Mouse (Mus musculus): ENCODE data around the gene Rhoh. TPM values are rescaled to one million over a fixed set of nuclear protein-coding genes. Genes with fewer than 3 reads are reported as not detected.

Rhoh gene
- polyA plus RNA-seq, 1 experiment from 2014 or later: 1.6 TPM

- ATAC-seq (ENCODE audit: insufficient read depth, low FRiP score, low read depth): no peak
- H3K4me3 ChIP-seq (replicated peaks): no peak overlapping the region
- no peaks in the 10 kb centered on the region for H3K36me3 ChIP-seq
- no peaks in the 10 kb centered on the region for H3K4me1 ChIP-seq
- no peak overlapping the region for H3K27ac ChIP-seq
- no peak overlapping the region for H3K4me2 ChIP-seq
- no peak overlapping the region for H3K9ac ChIP-seq
- no peaks in the 10 kb centered on the region for H3K27me3 ChIP-seq (replicated peaks)
- H3K9me3 ChIP-seq: no peaks in the 10 kb centered on the region
- WGBS: 81% methylated on average over 12 of the region's 12 CpGs
These were observed 58.3 kb downstream of the Rhoh start for GRCm38 (mm10) chr5:65919326-65919725.

DNA sequence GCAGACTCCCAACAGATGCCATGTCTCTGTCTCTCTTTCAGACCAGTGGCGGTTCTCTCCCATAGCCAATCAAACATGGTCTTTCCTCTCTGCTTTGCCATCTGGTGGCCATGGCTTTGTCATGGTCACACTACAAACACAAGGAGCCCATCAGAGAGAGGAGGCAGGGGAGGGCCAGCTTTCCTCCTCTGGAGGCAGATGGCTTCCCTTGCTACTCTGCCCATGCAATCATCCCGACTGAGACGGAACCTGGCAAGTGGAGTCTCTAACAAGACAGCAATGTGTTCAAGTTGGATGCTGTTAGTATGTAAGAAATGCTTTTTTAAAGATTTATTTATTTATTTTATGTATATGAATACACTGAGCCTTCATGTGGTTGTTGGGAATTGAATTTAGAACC, 58.9 kb downstream of the Rhoh start:
- Histone ChIP-seq H3K36me3 (no peaks in the 10 kb centered on the region), H3K4me1 (no peaks in the 10 kb centered on the region), H3K27ac (no peak overlapping the region), H3K4me2 (no peak overlapping the region), H3K9me3 (no peaks in the 10 kb centered on the region), H3K4me3 (replicated peaks) (no peak overlapping the region), H3K27me3 (replicated peaks) (no peaks in the 10 kb centered on the region), H3K9ac (no peak overlapping the region)
- ATAC-seq (ENCODE audit: insufficient read depth, low FRiP score, low read depth): no peak
- 90% methylated on average over 3 of the region's 3 CpGs for WGBS

DNA sequence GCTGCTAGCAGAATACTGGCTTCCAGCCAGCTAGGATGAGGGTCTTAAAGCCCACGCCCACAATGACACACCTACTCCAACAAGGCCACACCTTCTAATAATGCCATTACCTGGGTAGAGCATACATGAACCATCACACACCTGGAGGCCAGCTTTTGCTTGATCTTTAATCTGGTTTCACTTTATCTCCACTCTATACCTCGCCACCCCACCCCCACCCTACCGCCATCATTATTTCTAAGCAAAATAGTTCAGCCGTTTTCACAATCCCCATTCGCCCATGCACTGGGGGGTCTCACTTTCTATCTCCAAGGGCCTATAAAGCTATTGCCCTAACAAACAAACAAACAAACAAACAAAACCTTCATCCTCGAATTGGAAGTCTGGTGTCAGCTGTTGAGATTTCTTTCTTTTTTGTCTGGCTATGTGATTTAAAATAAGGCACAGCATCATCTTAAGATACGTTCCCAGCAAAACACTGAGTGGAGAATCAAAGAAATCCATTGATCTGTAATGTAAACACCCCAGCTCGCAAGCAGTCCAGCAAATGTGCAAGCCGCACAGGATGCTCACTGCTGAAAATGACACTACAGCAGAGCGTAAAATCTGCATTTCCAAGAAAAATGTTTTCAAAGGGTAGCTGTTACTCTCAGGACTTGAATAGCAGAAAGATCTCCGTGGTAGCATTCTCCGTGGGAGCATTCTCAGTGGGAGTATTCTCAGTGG, 59.9 kb downstream of the Rhoh start:
- H3K4me2 ChIP-seq: no peak overlapping the region
- H3K9ac ChIP-seq: no peak overlapping the region
- H3K27ac ChIP-seq: no peak overlapping the region
- no peak for ATAC-seq (ENCODE audit: insufficient read depth, low FRiP score, low read depth)
- no peak overlapping the region for H3K4me3 ChIP-seq (replicated peaks)
- H3K4me1 ChIP-seq: no peaks in the 10 kb centered on the region
- H3K9me3 ChIP-seq: no peaks in the 10 kb centered on the region
- H3K27me3 ChIP-seq (replicated peaks): no peaks in the 10 kb centered on the region
- WGBS: 74% methylated on average over 12 of the region's 12 CpGs
- H3K36me3 ChIP-seq: no peaks in the 10 kb centered on the region

GRCm38 (mm10) chr5:65921477-65922138, 60.6 kb downstream of the Rhoh start:
- no peaks in the 10 kb centered on the region for H3K36me3 ChIP-seq
- H3K4me3 ChIP-seq (replicated peaks): no peak overlapping the region
- H3K27ac ChIP-seq: no peak overlapping the region
- no peak for ATAC-seq (ENCODE audit: insufficient read depth, low FRiP score, low read depth)
- H3K9me3 ChIP-seq: no peaks in the 10 kb centered on the region
- no peaks in the 10 kb centered on the region for H3K4me1 ChIP-seq
- WGBS: 70% methylated on average over 9 of the region's 9 CpGs
- H3K27me3 ChIP-seq (replicated peaks): no peaks in the 10 kb centered on the region
- no peak overlapping the region for H3K4me2 ChIP-seq
- H3K9ac ChIP-seq: no peak overlapping the region

DNA sequence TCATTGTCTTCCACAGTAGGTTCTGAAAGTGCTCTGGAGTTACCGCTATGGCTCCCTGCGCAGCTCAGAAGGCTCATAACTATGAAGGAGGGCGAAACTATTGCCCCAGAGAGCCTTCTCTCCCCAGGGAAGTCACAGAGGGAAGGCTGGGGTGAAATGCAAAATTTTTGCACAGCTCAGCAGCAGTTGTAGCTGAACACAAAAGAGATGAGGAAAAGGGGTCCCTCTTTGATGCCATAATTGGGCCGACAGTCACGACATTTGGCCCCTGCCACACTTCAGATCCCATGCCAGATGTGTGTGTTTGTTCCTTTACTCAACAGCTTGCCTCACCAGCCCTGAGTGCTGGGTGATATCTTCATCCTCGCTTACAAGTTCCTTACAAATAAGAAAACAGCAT, 65.7 kb downstream of the Rhoh start:
- WGBS: 85% methylated on average over 6 of the region's 6 CpGs
- no peak for ATAC-seq (ENCODE audit: insufficient read depth, low FRiP score, low read depth)
- no peaks in the 10 kb centered on the region for H3K4me1 ChIP-seq
- H3K4me3 ChIP-seq (replicated peaks): no peak overlapping the region
- H3K9ac ChIP-seq: no peak overlapping the region
- H3K4me2 ChIP-seq: no peak overlapping the region
- no peak overlapping the region for H3K27ac ChIP-seq
- H3K27me3 ChIP-seq (replicated peaks): no peaks in the 10 kb centered on the region
- no peaks in the 10 kb centered on the region for H3K9me3 ChIP-seq
- no peaks in the 10 kb centered on the region for H3K36me3 ChIP-seq

DNA sequence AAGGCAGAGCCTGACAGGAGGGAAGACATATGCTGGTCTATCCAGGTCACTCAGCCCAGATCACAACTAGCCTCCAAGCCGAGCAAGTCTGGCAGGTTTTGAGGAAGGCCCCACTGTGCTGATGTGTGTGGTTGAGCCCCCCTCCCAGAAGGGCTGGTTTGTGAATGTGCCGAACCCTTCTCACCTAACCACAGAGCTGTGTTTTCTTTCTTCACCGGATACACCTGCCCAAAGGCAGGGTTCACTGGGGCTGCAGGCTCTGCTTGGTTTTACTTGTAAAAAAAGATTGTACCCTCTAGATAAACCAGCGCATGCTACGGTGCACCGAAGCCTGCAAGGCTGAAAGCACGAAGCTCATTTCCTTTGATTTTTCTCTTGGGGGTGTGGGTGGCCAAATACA, 68.1 kb downstream of the Rhoh start:
- Histone ChIP-seq H3K27me3 (replicated peaks) (no peaks in the 10 kb centered on the region), H3K4me1 (no peaks in the 10 kb centered on the region), H3K9me3 (no peaks in the 10 kb centered on the region), H3K9ac (no peak overlapping the region), H3K27ac (no peak overlapping the region), H3K4me3 (replicated peaks) (no peak overlapping the region), H3K4me2 (no peak overlapping the region), H3K36me3 (no peaks in the 10 kb centered on the region)
- 50% methylated on average over 7 of the region's 7 CpGs for WGBS
- no peak for ATAC-seq (ENCODE audit: insufficient read depth, low FRiP score, low read depth)

GRCm38 (mm10) chr5:65930171-65930570, 69.2 kb downstream of the Rhoh start:
- no peaks in the 10 kb centered on the region for H3K27me3 ChIP-seq (replicated peaks)
- H3K4me2 ChIP-seq: no peak overlapping the region
- ATAC-seq (ENCODE audit: insufficient read depth, low FRiP score, low read depth): no peak

GRCm38 (mm10) chr5:65933258-65933657, 72.2 kb downstream of the Rhoh start:
- Histone ChIP-seq H3K9me3 (no peaks in the 10 kb centered on the region), H3K4me3 (replicated peaks) (no peak overlapping the region), H3K36me3 (no peaks in the 10 kb centered on the region), H3K27me3 (replicated peaks) (no peaks in the 10 kb centered on the region), H3K4me1 (no peaks in the 10 kb centered on the region), H3K27ac (no peak overlapping the region), H3K9ac (no peak overlapping the region), H3K4me2 (no peak overlapping the region)
- WGBS: 77% methylated on average over 4 of the region's 4 CpGs
- ATAC-seq (ENCODE audit: insufficient read depth, low FRiP score, low read depth): no peak

More at GRCm38 (mm10) chr5:65930171-65930570, 69.2 kb downstream of the Rhoh start:
- Histone ChIP-seq H3K4me1 (no peaks in the 10 kb centered on the region), H3K36me3 (no peaks in the 10 kb centered on the region), H3K27ac (no peak overlapping the region), H3K9ac (no peak overlapping the region), H3K4me3 (replicated peaks) (no peak overlapping the region), H3K9me3 (no peaks in the 10 kb centered on the region)
- 59% methylated on average over 4 of the region's 4 CpGs for WGBS

DNA sequence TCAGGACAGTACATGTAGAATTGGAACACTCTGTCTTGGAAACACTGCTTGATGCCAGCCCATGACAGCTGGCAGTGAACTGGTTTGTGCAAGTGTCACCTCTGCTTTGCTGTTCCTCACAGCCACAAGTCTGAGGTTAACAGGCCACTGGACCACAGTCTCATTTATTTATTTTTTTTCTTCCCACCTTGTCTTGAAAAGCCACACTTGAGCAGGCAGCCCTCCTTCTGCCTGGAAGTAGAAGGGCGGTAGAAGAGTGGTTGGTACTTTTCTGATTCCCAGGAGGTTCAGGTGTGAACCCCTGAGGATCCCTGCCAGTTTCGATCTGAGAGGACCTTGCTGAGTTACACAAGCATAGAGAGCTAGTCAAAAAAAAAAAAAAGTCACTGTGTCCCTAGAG, 72.8 kb downstream of the Rhoh start:
- Histone ChIP-seq H3K36me3 (no peaks in the 10 kb centered on the region), H3K27me3 (replicated peaks) (no peaks in the 10 kb centered on the region), H3K27ac (no peak overlapping the region), H3K4me1 (no peaks in the 10 kb centered on the region), H3K4me3 (replicated peaks) (no peak overlapping the region), H3K9ac (no peak overlapping the region), H3K4me2 (no peak overlapping the region), H3K9me3 (no peaks in the 10 kb centered on the region)
- no peak for ATAC-seq (ENCODE audit: insufficient read depth, low FRiP score, low read depth)
- WGBS: 83% methylated on average over 2 of the region's 2 CpGs

GRCm38 (mm10) chr5:65934783-65935182, 73.8 kb downstream of the Rhoh start, which contains the start of gene Chrna9:
Gene Chrna9 (plus strand): TSS chr5:65934921.
- no peak within 1 kb of the TSS for H3K4me2 ChIP-seq
- H3K36me3 ChIP-seq: no peaks in the 10 kb centered on the region
- H3K9me3 ChIP-seq: no peaks in the 10 kb centered on the region
- no peak within 1 kb of the TSS for H3K4me3 ChIP-seq (replicated peaks)
- 77% methylated on average over 5 of the region's 5 CpGs for WGBS
- no peaks in the 10 kb centered on the region for H3K4me1 ChIP-seq
- H3K27me3 ChIP-seq (replicated peaks): no peaks in the 10 kb centered on the region
- ATAC-seq (ENCODE audit: insufficient read depth, low FRiP score, low read depth): no peak
- no peak within 1 kb of the TSS for H3K27ac ChIP-seq
- no peak within 1 kb of the TSS for H3K9ac ChIP-seq

- H3K36me3 ChIP-seq: no peaks in the 10 kb centered on the region
- H3K27me3 ChIP-seq (replicated peaks): no peaks in the 10 kb centered on the region
- H3K9ac ChIP-seq: no peak overlapping the region
- H3K9me3 ChIP-seq: no peaks in the 10 kb centered on the region
- WGBS: 60% methylated on average over 11 of the region's 11 CpGs
- H3K4me1 ChIP-seq: no peaks in the 10 kb centered on the region
- H3K4me3 ChIP-seq (replicated peaks): no peak overlapping the region
- ATAC-seq (ENCODE audit: insufficient read depth, low FRiP score, low read depth): no peak
- H3K4me2 ChIP-seq: no peak overlapping the region
- H3K27ac ChIP-seq: no peak overlapping the region
These were observed 76.2 kb downstream of the Rhoh start for GRCm38 (mm10) chr5:65937011-65937726.
